Mouse (Mus musculus): ENCODE results near the gene Usp7. TPM values are rescaled to one million over a fixed set of nuclear protein-coding genes. Genes with fewer than 3 reads are reported as not detected.

The Usp7 gene
- 137 TPM for polyA plus RNA-seq (2017; shearing (Covaris generic))

DNA sequence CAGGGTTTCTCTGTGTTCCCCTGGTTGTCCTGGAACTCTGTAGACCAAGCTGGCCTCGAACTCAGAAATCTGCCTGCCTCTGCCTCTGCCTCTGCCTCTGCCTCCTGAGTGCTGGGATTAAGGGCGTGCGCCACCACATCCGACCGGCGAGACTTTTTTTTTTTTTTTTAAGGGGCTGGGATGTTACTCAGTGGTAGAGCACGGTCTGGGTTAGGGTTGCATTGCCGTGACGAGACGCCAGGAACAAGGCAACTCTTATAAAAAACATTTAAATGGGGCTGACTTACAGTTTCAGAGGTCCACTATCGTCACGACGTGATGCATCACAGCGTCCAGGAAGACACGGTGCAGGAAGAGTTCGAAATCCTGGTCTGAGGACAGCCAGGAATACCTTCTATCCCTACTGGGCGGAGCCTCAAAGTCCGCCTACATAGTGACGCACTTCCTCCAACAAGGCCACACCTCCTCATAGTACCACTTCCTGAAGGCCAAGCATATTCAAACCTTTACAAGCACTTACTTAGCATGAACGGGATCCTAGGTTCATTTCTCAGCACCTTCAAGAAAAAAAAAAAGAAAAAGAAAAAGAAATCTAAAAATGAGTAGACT lies at the start of gene Usp7:
Gene Usp7 (minus strand): TSS at position 360 of the 609 bp plus-strand sequence.

DNA sequence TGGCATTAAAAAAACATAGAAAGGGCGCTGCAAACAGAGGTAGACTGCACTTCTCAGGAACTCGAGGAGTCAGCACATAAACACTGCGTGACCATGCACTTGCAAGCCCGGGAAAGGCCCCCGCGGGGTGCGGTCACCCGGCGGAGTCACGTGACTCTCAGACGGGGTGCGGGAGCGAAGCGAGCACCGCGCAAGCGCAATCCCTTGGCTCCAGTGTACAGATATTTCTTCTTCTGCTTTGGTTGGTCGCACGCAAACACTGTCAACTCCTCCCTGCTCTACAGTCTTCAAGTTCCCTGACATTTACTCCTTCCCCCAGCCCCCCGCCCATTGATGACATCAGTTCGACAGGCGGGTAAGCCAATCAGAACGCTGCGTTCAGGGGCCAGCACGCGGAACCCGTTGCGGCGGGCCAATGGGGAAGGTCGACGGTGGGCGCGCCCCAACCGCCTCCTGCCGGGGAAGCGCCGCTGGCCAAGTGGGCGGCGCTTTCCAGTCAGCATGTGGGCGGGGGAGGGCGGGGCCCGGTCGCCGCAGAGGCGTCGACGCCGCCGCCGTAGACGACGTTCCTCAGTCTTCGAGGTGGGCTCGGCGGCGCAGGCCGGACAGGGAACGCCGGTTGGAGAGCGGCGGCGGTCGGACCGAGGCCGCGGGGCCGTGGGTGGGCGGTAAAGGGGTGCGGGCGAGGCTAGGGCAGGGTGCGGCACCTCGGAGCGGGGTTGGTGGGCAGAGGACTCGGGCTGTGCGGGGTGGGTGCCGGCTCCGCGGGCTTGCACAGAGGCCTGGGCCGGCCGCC lies 37.7 kb upstream of the Usp7 start, which contains the start of gene 1810013L24Rik:
Gene 1810013L24Rik (plus strand): TSS at position 537 of the 796 bp plus-strand sequence.

DNA sequence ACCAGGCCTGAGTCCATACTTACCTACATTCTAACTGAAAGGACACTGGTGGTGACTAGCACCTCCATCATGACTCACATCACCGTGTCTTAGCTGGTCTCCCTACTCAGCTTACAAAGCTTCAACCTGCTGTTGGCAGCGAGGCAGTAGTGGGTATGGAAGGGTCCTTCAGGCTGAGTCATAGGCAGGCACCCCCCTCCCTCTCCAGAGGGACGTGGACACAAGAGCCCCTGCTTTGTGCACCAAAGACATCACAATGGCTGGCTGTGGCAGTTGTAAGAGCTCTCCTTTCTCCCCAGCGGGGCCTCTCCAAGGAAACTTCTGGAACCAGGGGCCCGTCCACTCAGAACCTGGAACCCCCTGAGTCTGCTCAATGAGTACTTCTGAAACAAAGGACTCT lies 111.6 kb downstream of the Usp7 start, which contains the start of gene Gm5767:
Gene Gm5767 (plus strand): TSS at position 301 of the 400 bp plus-strand sequence.

DNA sequence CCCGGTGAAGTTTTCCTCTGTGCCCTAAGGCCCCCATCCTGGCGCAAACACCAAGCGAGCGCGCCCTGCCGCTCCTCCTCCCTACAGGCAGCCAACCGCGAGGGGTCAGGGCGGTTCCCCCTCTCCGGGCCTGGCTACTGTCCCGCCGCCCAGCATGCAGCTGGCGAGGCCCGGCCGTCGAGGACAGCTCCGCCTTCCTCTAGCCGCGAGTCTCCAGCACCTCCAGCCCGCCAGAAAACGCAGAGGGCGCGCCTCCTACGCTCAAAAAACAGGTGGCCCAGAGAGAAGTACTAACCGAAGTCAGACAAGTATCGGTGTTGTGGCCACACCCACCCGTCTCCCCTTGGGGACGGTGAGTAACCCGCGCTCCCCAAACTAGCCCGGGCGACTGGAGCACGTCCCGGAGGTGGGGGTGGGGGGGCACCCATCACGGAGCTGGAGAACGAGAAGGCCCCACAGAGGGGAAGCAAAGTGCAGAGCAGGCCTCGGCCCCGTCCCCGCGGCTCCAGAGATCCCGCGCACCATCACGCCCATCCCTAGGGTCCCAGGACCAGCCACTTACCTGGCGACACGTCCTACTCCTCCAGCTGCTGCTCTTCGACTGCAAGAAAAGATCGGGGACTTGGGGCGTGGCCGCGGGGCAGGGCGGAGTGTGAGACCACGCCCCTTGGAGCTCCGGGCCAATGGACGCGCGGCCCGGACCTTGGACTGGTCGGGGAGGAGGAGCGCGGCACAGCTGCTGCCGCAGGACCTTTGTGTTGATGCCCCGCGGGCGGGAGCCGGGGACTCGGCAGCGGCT lies 120.4 kb downstream of the Usp7 start, which contains the start of gene Carhsp1:
Gene Carhsp1 (minus strand): TSS at position 605 of the 799 bp plus-strand sequence.

Other genes starting within 250 kb of the Usp7 start
- 83.3 TPM for gene Pmm2, start 154.6 kb downstream of the Usp7 start, polyA plus RNA-seq (2017; shearing (Covaris generic))
- gene Tmem186, start 154.6 kb downstream of the Usp7 start, polyA plus RNA-seq (2017; shearing (Covaris generic)), result 12.8 TPM
- gene Carhsp1, start 120.2 kb downstream of the Usp7 start, polyA plus RNA-seq (2017; shearing (Covaris generic)), result 45.8 TPM
- gene Gm5767, start 111.5 kb downstream of the Usp7 start, polyA plus RNA-seq (2017; shearing (Covaris generic)), result not detected
- 76.2 TPM for gene 1810013L24Rik, start 37.8 kb upstream of the Usp7 start, polyA plus RNA-seq (2017; shearing (Covaris generic))